Mouse (Mus musculus) kidney, postnatal 0 days (tissue): ENCODE measurements around the gene Tbc1d24. TPM values are rescaled to one million over a fixed set of nuclear protein-coding genes. Genes with fewer than 3 reads are reported as not detected.
A peak's percentile ranks its signal among the peaks of the same experiment; 100 is the strongest.

ENCODE experiments used
- ATAC-seq: fragments of 200-750 bp; cut with Nextera tagmentation; replicated peaks from 2 replicates; pipeline ENCODE4 v1.8.0; 2017; ENCODE audit warnings: low read depth, moderate number of reproducible peaks, moderate TSS enrichment, moderate library complexity; ENCODE audit not compliant: low FRiP score
- DNase-seq: peaks from one replicate; pipeline ENCODE4 v3.0.0-alpha.2; 2016; ENCODE audit warnings: low spot score
- H3K27ac ChIP-seq: fragments of 300-500 bp; sonication (generic); 2 replicates; pipeline ENCODE4 v1.5.1; 2014; ENCODE audit warnings: mild to moderate bottlenecking
- H3K27me3 ChIP-seq: fragments of 300-500 bp; sonication (generic); 2 replicates; pipeline ENCODE4 v1.6.1; 2014; ENCODE audit warnings: low read length, mixed read lengths; ENCODE audit not compliant: insufficient read depth
- H3K36me3 ChIP-seq: fragments of 300-500 bp; sonication (generic); 2 replicates; pipeline ENCODE4 v1.6.1; 2014; ENCODE audit warnings: low read length, mixed read lengths; ENCODE audit not compliant: insufficient read depth
- H3K4me1 ChIP-seq: fragments of 300-500 bp; sonication (generic); replicated peaks from 2 replicates; pipeline ENCODE4 v1.6.1; 2014; ENCODE audit warnings: antibody characterized with exemption, low read length, mixed read lengths; ENCODE audit not compliant: insufficient read depth
- H3K4me2 ChIP-seq: fragments of 300-500 bp; sonication (generic); 2 replicates; pipeline ENCODE4 v1.6.1; 2014; ENCODE audit warnings: mild to moderate bottlenecking, low read length, moderate library complexity, mixed read lengths
- H3K4me3 ChIP-seq: fragments of 300-500 bp; sonication (generic); replicated peaks from 2 replicates; pipeline ENCODE4 v1.5.1; 2014; ENCODE audit warnings: low read depth, low read length
- H3K9ac ChIP-seq: fragments of 300-500 bp; sonication (generic); 2 replicates; pipeline ENCODE4 v1.6.1; 2014; ENCODE audit warnings: low read depth, low read length
- H3K9me3 ChIP-seq: fragments of 300-500 bp; sonication (generic); replicated peaks from 2 replicates; pipeline ENCODE4 v1.6.1; 2016; ENCODE audit warnings: low read length, inconsistent platforms, mixed read lengths
- CTCF ChIP-seq: IDR thresholded peaks from 2 replicates; pipeline ENCODE4 v1.5.1; 2016; ENCODE audit warnings: antibody characterized with exemption, low read depth, mild to moderate bottlenecking, moderate library complexity
- WGBS: fragments of 180-500 bp; shearing (Covaris S2); extraction: QIAGEN DNeasy Blood & Tissue Kit; methylation state at CpG from one replicate; pipeline ENCODE4 v1.1.7; 2014; 5-methylcytosine and 5-hydroxymethylcytosine counted together
- polyA plus RNA-seq: library from polyadenylated mRNA; unstranded; fragments of >200 nt; fragmentation: Nextera tagmentation; extraction: Ambion mirVana; gene quantifications from 2 replicates; pipeline ENCODE4 v1.2.1, GENCODE M21; 2015

Tbc1d24 gene
- polyA plus RNA-seq, 1 experiment from 2014 or later, result 2.3 TPM

- Histone ChIP-seq H3K4me2 (no peak overlapping the region), H3K9me3 (no peaks in the 10 kb centered on the region), H3K9ac (no peak overlapping the region), H3K36me3 (peaks cover 33% of the 10 kb centered on the region), H3K4me3 (no peak overlapping the region), H3K4me1 (0 out of 2 replicates have a peak, but pooled peaks cover 4% of the 10 kb centered on the region), H3K27ac (no peak overlapping the region), H3K27me3 (no peaks in the 10 kb centered on the region)
- ATAC-seq (no peak), DNase-seq (no peak)
- no peak for TF ChIP-seq CTCF
- 83% methylated on average over 5 of the region's 5 CpGs for WGBS
These were observed 18.2 kb upstream of the Tbc1d24 start for GRCm38 (mm10) chr17:24223513-24223912.

DNA sequence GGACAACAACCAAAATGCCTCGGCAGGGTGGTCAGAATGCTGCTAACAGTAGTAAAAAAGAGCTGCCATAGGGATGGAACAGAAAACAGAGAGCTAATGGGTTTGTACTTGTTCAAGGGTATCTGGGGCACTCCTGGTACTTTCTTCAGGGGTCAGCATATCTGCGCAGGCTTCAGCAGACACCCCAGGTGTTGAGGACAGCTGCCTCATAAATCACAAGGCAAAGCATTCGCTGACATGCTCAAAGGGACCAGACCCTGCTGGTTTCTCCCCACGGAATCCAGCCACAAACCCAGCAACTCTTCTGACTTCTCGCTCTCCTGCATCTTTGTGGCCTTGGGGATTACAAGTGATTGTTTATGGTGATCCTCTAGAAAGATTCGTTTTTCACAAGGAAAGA is 17.3 kb upstream of the Tbc1d24 start:
- no peaks in the 10 kb centered on the region for H3K27me3 ChIP-seq
- H3K36me3 ChIP-seq, result peaks cover 28% of the 10 kb centered on the region

GRCm38 (mm10) chr17:24220435-24221411 is 15.4 kb upstream of the Tbc1d24 start, which contains the start of gene Tedc2:
Tedc2 (minus strand) TSS chr17:24220851.
- TF ChIP-seq CTCF, result no peak
- DNase-seq, result peak; percentile 97
- H3K36me3 ChIP-seq, result peaks cover 20% of the 10 kb centered on the region
- peak within 1 kb of the TSS; percentile 61 for H3K4me3 ChIP-seq
- H3K9ac ChIP-seq, result peak within 1 kb of the TSS; percentile 66
- H3K4me1 ChIP-seq, result 0 out of 2 replicates have a peak, but pooled peaks cover 4% of the 10 kb centered on the region
- ATAC-seq, result peak; percentile 88
- WGBS, result 5% methylated on average over 41 of the region's 41 CpGs
- no peaks in the 10 kb centered on the region for H3K27me3 ChIP-seq
- H3K4me2 ChIP-seq, result peak within 1 kb of the TSS; percentile 57
- H3K9me3 ChIP-seq, result no peaks in the 10 kb centered on the region
- H3K27ac ChIP-seq, result no peak within 1 kb of the TSS

More for the DNA sequence above, 17.3 kb upstream of the Tbc1d24 start:
- Histone ChIP-seq H3K9me3 (no peaks in the 10 kb centered on the region), H3K27ac (no peak overlapping the region), H3K4me2 (no peak overlapping the region), H3K4me1 (0 out of 2 replicates have a peak, but pooled peaks cover 4% of the 10 kb centered on the region), H3K9ac (no peak overlapping the region), H3K4me3 (no peak overlapping the region)
- 56% methylated on average over 6 of the region's 6 CpGs for WGBS
- no peak for ATAC-seq
- TF ChIP-seq CTCF, result no peak
- no peak for DNase-seq

GRCm38 (mm10) chr17:24216836-24217235 is 11.5 kb upstream of the Tbc1d24 start:
- no peak overlapping the region for H3K9ac ChIP-seq
- no peak for DNase-seq
- no peak overlapping the region for H3K4me3 ChIP-seq
- no peak for ATAC-seq
- no peak for TF ChIP-seq CTCF
- no peaks in the 10 kb centered on the region for H3K9me3 ChIP-seq
- H3K4me2 ChIP-seq, result no peak overlapping the region
- 0 out of 2 replicates have a peak, but pooled peaks cover 7% of the 10 kb centered on the region for H3K36me3 ChIP-seq
- 75% methylated on average over 4 of the region's 4 CpGs for WGBS
- peaks cover 8% of the 10 kb centered on the region; the same call in 1 of the 2 replicates for H3K4me1 ChIP-seq
- no peak overlapping the region for H3K27ac ChIP-seq
- H3K27me3 ChIP-seq, result no peaks in the 10 kb centered on the region

DNA sequence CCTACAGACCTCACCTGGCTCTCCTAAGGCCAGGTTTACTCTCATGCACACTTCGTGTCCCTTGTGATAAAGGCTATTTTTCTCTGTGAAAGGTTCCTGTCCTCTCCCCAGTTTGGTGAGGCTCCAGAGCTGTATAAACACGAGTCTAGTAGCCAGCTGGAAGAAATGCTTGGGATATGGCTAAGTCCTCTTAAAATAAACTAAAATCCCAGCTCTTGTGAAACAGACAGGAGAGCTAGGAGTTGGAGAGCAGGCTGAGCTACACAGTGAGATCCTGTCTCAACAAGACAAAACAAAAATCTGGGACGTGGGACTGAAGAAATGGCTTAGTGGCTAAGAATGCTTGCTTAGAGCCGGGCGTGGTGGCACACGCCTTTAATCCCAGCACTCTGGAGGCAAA is 7.8 kb upstream of the Tbc1d24 start:
- 0 out of 2 replicates have a peak, but pooled peaks cover 7% of the 10 kb centered on the region for H3K36me3 ChIP-seq
- no peak overlapping the region for H3K27ac ChIP-seq
- peaks cover 18% of the 10 kb centered on the region for H3K4me1 ChIP-seq
- DNase-seq (no peak), ATAC-seq (no peak)
- H3K4me2 ChIP-seq, result no peak overlapping the region
- no peaks in the 10 kb centered on the region for H3K9me3 ChIP-seq
- H3K9ac ChIP-seq, result no peak overlapping the region
- H3K27me3 ChIP-seq, result 0 out of 2 replicates have a peak, but pooled peaks cover 3% of the 10 kb centered on the region
- 79% methylated on average over 6 of the region's 6 CpGs for WGBS
- no peak for TF ChIP-seq CTCF
- H3K4me3 ChIP-seq, result no peak overlapping the region

DNA sequence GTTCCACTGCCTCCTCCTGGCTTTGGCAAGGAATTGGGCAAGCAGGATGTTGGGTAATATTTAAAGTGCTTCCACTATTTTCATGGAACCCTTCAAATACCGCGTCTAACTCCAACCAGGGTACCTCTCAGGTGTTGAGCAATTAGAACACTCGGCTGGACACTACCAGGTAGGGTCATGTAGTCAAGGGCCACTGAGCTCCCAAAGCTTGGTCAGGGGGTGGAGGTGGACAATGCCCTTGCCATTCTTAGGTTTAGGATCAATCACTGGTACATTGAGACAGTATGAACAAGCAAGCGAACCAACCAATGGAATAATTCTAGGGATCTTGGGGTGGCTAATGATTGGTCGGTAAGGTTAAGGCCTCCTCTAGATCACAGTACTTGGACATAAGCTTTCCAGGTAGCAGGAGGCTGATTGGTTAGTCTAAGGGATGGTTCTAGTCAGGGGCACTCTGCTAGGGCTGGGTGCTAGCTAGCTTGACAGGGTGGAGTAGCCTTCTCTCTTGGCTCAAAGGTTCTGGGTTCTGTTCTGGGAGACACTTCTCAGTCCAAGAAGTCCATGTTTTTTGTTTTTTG is 7.2 kb upstream of the Tbc1d24 start:
- TF ChIP-seq CTCF, result peak; percentile 42
- no peak for ATAC-seq
- peaks cover 23% of the 10 kb centered on the region for H3K4me1 ChIP-seq
- WGBS, result 36% methylated on average over 5 of the region's 5 CpGs
- no peaks in the 10 kb centered on the region for H3K9me3 ChIP-seq
- 0 out of 2 replicates have a peak, but pooled peaks cover 3% of the 10 kb centered on the region for H3K27me3 ChIP-seq
- 0 out of 2 replicates have a peak, but pooled peaks cover 7% of the 10 kb centered on the region for H3K36me3 ChIP-seq
- no peak for DNase-seq
- peak overlapping the region; percentile 30; the same call in 1 of the 2 replicates for H3K4me3 ChIP-seq
- H3K27ac ChIP-seq, result no peak overlapping the region
- H3K4me2 ChIP-seq, result peak overlapping the region; percentile 79
- no peak overlapping the region for H3K9ac ChIP-seq
